Mouse (Mus musculus): ENCODE data around the gene Paxx. TPM values are rescaled to one million over a fixed set of nuclear protein-coding genes. Genes with fewer than 3 reads are reported as not detected.

Paxx gene
- polyA plus RNA-seq, 2 experiments, result 7.3 to 7.9 TPM

DNA sequence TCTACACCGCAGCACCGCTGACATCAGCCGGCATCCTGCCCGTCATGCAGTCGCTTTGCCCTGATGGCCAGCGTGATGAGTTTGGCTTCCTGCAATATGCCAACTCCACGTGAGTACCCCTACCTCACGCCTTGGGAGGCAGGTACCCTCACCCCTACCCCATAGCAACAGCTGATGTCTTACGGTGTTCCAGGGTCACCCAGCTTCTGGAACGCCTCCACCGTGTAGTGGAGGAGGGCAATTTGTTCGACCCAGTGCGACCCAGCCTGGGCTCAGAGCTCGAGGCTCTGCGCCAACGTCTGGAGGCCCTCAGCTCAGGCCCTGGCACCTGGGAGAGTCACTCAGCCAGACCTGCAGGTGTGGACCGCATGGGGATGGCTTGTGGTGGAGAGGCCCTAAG, 27.8 kb downstream of the Paxx start:
- WGBS (ENCODE audit: insufficient replicate concordance), result 76% methylated on average over 17 of the region's 17 CpGs
- Histone ChIP-seq H3K4me1 (replicated peaks; ENCODE audit: control insufficient read depth in 2 of 2, insufficient read depth in 2 of 2, low read length in 1 of 2) (no peaks in the 10 kb centered on the region), H3K36me3 (replicated peaks; ENCODE audit: control insufficient read depth, insufficient read depth, low read depth) (no peaks in the 10 kb centered on the region), H3K27ac (no peak overlapping the region), H3K4me2 (ENCODE audit: low read depth) (no peak overlapping the region), H3K9ac (replicated peaks) (no peak overlapping the region), H3K4me3 (ENCODE audit: insufficient read depth in 1 of 2, low read depth in 2 of 2, low read length in 2 of 2) (no peak overlapping the region), H3K9me3 (ENCODE audit: control insufficient read depth, low read length) (no peaks in the 10 kb centered on the region), H3K27me3 (ENCODE audit: control insufficient read depth, insufficient read depth, low read length) (peaks cover 7% of the 10 kb centered on the region)
- DNase-seq (ENCODE audit: low read depth in 3 of 3, low spot score in 3 of 3) (no peak), ATAC-seq (ENCODE audit: insufficient read depth) (no peak)
- no peak for TF ChIP-seq EP300 (IDR thresholded peaks at IDR 0.05; ENCODE audit: low read depth)
- TF ChIP-seq CTCF (IDR thresholded peaks at IDR 0.05; ENCODE audit: low read depth), result no peak

GRCm38 (mm10) chr2:25432326-25433098, 28.4 kb downstream of the Paxx start:
- Histone ChIP-seq H3K4me2 (ENCODE audit: low read depth) (no peak overlapping the region), H3K27me3 (ENCODE audit: control insufficient read depth, insufficient read depth, low read length) (peaks cover 7% of the 10 kb centered on the region), H3K36me3 (replicated peaks; ENCODE audit: control insufficient read depth, insufficient read depth, low read depth) (no peaks in the 10 kb centered on the region), H3K4me1 (replicated peaks; ENCODE audit: control insufficient read depth in 2 of 2, insufficient read depth in 2 of 2, low read length in 1 of 2) (no peaks in the 10 kb centered on the region), H3K9ac (replicated peaks) (no peak overlapping the region), H3K27ac (no peak overlapping the region), H3K9me3 (ENCODE audit: control insufficient read depth, low read length) (no peaks in the 10 kb centered on the region), H3K4me3 (ENCODE audit: insufficient read depth in 1 of 2, low read depth in 2 of 2, low read length in 2 of 2) (no peak overlapping the region)
- ATAC-seq (ENCODE audit: insufficient read depth) (no peak), DNase-seq (ENCODE audit: low read depth in 3 of 3, low spot score in 3 of 3) (no peak)
- TF ChIP-seq EP300 (IDR thresholded peaks at IDR 0.05; ENCODE audit: low read depth) (no peak), CTCF (IDR thresholded peaks at IDR 0.05; ENCODE audit: low read depth) (no peak)
- 46% methylated on average over 11 of the region's 11 CpGs for WGBS (ENCODE audit: insufficient replicate concordance)

- ATAC-seq (ENCODE audit: insufficient read depth) (no peak), DNase-seq (ENCODE audit: low read depth in 3 of 3, low spot score in 3 of 3) (no peak)
- Histone ChIP-seq H3K9me3 (ENCODE audit: control insufficient read depth, low read length) (no peaks in the 10 kb centered on the region), H3K9ac (replicated peaks) (no peak overlapping the region), H3K36me3 (replicated peaks; ENCODE audit: control insufficient read depth, insufficient read depth, low read depth) (no peaks in the 10 kb centered on the region), H3K27ac (no peak overlapping the region), H3K4me3 (ENCODE audit: insufficient read depth in 1 of 2, low read depth in 2 of 2, low read length in 2 of 2) (no peak overlapping the region), H3K4me2 (ENCODE audit: low read depth) (no peak overlapping the region), H3K27me3 (ENCODE audit: control insufficient read depth, insufficient read depth, low read length) (peaks cover 7% of the 10 kb centered on the region), H3K4me1 (replicated peaks; ENCODE audit: control insufficient read depth in 2 of 2, insufficient read depth in 2 of 2, low read length in 1 of 2) (no peaks in the 10 kb centered on the region)
- no peak for TF ChIP-seq CTCF (IDR thresholded peaks at IDR 0.05; ENCODE audit: low read depth)
- no peak for TF ChIP-seq EP300 (IDR thresholded peaks at IDR 0.05; ENCODE audit: low read depth)
- 63% methylated on average over 6 of the region's 6 CpGs for WGBS (ENCODE audit: insufficient replicate concordance)
These were observed 29.5 kb downstream of the Paxx start for GRCm38 (mm10) chr2:25431308-25431855.

- Histone ChIP-seq H3K27me3 (ENCODE audit: control insufficient read depth, insufficient read depth, low read length) (peaks cover 7% of the 10 kb centered on the region), H3K4me3 (ENCODE audit: insufficient read depth in 1 of 2, low read depth in 2 of 2, low read length in 2 of 2) (no peak overlapping the region), H3K9ac (replicated peaks) (no peak overlapping the region), H3K27ac (no peak overlapping the region), H3K4me2 (ENCODE audit: low read depth) (no peak overlapping the region), H3K9me3 (ENCODE audit: control insufficient read depth, low read length) (no peaks in the 10 kb centered on the region), H3K36me3 (replicated peaks; ENCODE audit: control insufficient read depth, insufficient read depth, low read depth) (no peaks in the 10 kb centered on the region), H3K4me1 (replicated peaks; ENCODE audit: control insufficient read depth in 2 of 2, insufficient read depth in 2 of 2, low read length in 1 of 2) (no peaks in the 10 kb centered on the region)
- ATAC-seq (ENCODE audit: insufficient read depth), result no peak
- DNase-seq (ENCODE audit: low read depth in 3 of 3, low spot score in 3 of 3), result no peak
- WGBS (ENCODE audit: insufficient replicate concordance), result 68% methylated on average over 17 of the region's 17 CpGs
- TF ChIP-seq EP300 (IDR thresholded peaks at IDR 0.05; ENCODE audit: low read depth) (no peak), CTCF (IDR thresholded peaks at IDR 0.05; ENCODE audit: low read depth) (no peak)
These were observed 30.3 kb downstream of the Paxx start for GRCm38 (mm10) chr2:25430395-25431233.

Data from liver, embryonic 14.5 days (tissue).